Mouse (Mus musculus) liver, adult (tissue): ENCODE measurements around the gene Psip1.

Experiments
- GATA4 ChIP-seq: IDR thresholded peaks from 2 replicates; pipeline ENCODE4 v1.6.1; 2014; ENCODE audit warnings: mild to moderate bottlenecking, low read length; ENCODE audit not compliant: insufficient replicate concordance

Psip1 gene

DNA sequence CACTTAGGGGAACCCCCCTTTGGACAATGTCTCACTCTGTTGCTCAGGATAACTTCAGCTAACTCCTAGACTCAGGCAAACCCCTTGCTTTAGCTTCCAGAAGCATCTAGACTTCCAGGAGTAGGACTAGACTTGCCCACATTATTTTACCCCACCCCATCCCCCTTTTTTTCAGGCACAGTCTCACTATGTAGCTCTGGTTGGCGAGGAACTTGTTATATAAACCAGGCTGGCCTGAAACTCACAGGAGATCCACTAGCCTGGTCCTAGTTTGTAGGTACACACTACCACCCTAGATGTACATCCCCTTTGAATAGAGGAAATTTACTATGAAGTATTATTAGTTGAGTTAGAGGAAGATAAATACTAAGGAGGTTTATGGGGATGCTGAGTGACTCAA lies 27.9 kb upstream of the Psip1 start:
- no peak for TF ChIP-seq GATA4

- no peak for TF ChIP-seq GATA4
Observed at GRCm38 (mm10) chr4:83512644-83513043, 26.4 kb upstream of the Psip1 start.

- TF ChIP-seq GATA4 = no peak
Observed at GRCm38 (mm10) chr4:83512217-83512616, 26.0 kb upstream of the Psip1 start.

DNA sequence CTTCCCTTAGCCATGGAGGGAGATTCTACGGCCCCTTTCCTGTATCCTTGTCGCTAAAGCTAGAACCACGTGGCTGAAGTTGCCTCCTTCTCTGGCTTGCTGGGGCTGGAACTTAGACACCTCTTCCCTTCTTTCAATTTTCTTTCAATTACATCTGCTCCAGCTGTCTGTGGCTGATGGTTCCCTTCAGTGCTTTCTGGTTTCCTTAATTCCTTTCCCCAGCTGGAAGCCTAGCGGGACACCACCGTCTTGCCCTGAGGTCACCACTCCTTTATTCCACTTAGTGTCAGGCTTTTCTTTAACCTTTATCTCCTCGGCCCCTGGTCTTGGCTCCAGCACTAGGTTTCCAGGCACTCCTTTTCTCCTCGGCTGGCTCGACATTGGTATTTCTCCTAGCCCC lies 24.8 kb upstream of the Psip1 start:
- no peak for TF ChIP-seq GATA4

- TF ChIP-seq GATA4 = no peak
Observed at GRCm38 (mm10) chr4:83509600-83509999, 23.3 kb upstream of the Psip1 start.

DNA sequence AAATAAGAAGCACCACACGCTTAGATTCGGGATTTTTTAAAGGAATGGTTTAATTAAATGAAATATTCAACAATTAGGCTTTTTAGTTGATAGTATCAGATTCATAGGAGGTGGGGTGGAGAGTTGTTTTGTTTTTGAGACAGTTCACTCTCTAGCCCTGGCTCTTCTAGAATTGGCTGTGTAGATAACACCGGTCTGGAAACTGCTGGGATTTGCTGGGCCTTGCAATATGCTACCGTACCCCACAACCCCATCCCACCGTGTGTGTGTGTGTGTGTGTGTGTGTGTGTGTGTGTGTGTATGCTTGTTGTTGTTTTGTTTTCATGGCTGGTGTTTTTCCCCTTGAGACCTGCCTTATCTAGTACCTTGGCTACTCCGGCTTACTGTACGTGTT lies 14.8 kb upstream of the Psip1 start:
- no peak for TF ChIP-seq GATA4

GRCm38 (mm10) chr4:83500154-83501036 lies 14.1 kb upstream of the Psip1 start:
- no peak for TF ChIP-seq GATA4

- TF ChIP-seq GATA4 = no peak
Observed at GRCm38 (mm10) chr4:83493112-83493511, 6.9 kb upstream of the Psip1 start.

DNA sequence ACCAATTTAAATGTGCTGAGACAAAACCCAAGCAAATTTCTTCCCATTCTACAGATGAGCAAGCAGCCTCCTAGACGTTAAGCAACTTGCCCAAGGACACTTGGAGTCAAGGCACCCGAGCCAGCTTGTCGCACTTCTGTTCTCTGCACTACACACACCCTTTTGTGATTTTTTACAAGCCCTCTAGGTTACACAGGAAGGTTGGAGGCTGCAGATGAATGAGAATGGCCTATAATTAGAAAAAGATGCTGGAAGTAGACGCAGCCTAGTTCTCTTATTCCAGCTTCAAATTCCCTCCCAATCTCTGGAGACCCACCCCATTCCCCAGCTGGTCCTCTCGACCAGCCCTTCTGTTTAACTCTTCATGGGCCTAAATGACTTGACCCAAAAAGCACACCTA lies 2.9 kb upstream of the Psip1 start:
- TF ChIP-seq GATA4 = no peak

- no peak; the same call in 1 of the 2 replicates for TF ChIP-seq GATA4
Observed at GRCm38 (mm10) chr4:83485735-83486116, 533 bp downstream of the Psip1 start.

DNA sequence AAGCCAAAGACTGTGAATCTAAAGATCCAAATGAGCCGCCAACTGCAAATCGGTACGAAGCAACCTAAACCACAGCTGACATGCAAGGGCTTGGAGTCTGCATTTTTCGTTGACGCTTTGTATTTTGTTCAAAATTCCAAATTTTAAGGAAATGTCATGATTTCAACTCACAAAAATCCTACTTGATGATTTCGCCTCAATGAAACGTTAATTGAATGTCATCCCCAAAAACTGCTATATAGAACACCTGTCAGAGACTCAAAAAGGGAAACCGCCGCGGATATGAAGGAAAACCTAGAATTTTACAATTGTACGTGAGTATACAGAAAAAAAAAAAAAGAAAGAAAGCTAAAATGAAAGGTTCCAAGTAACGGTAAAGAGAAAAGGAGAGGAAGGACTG lies 1.0 kb downstream of the Psip1 start:
- TF ChIP-seq GATA4 = no peak

- no peak for TF ChIP-seq GATA4
Observed at GRCm38 (mm10) chr4:83468208-83468607, 18.1 kb downstream of the Psip1 start.

DNA sequence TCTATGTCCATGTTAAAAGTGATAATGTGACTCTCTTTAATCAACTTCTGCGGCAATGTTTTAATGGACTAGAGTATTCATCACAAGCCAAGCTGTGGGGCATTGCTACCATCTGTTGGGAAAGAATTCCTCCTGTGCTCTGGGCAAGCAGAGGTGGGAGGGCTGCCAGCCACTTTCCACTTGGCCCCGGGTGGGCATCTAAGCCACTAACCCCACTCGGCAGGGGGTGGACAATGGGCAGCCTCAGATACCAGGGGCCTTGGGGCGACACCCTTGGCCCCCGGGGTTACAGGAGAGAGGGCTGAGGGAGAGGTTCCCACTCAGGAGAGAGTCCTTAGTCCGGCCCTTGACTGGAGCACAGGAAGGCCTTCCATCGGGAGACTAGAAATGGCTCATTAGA lies 18.6 kb downstream of the Psip1 start:
- TF ChIP-seq GATA4 = no peak

GRCm38 (mm10) chr4:83464827-83465226 lies 21.4 kb downstream of the Psip1 start:
- TF ChIP-seq GATA4 = no peak

DNA sequence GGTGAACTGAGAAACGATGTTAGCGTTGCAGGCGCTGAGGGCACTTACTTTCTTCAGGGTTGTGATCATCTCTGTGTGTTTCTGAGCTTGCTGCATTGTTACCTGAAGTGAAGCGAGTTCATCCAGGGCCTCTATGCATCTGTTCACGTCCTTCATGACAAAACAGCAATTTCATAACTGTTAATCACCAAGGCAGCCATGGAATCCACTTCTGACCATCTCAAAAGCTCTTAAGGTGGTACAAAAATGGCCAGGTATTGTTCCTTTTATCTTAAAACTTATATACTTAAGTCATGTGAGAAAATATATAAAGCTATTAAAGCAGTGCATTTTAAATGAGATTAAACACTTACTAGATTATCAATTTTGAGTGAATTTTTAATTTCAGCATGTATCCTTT lies 26.2 kb downstream of the Psip1 start:
- TF ChIP-seq GATA4 = no peak

DNA sequence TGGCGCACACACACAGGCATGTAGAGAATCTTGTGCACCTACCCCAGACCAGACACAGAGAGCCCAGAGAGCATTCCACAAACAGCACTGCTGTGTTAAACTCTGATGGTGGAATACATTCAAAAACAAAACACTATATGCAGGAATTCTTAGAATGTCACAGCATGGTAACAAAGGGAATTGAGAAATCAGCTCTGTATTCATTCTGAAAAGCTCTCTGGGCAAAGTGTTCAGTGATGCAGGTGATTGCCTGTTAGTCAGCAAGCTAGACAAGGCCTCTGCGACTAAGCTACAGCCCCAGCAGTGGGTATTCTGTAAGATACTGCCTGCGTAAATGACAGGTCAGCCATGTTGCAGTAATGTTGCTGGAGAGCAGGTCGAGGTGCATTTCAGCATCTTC lies 35.5 kb downstream of the Psip1 start:
- TF ChIP-seq GATA4 = no peak

- no peak for TF ChIP-seq GATA4
Observed at GRCm38 (mm10) chr4:83441050-83441449, 45.2 kb downstream of the Psip1 start.

- no peak for TF ChIP-seq GATA4
Observed at GRCm38 (mm10) chr4:83439045-83439444, 47.2 kb downstream of the Psip1 start.

- TF ChIP-seq GATA4 = no peak
Observed at GRCm38 (mm10) chr4:83438116-83438515, 48.1 kb downstream of the Psip1 start.
